Mouse (Mus musculus): ENCODE data around the gene Lrrc36. TPM values are rescaled to one million over a fixed set of nuclear protein-coding genes. Genes with fewer than 3 reads are reported as not detected.

Lrrc36 gene
- polyA plus RNA-seq (2012; rRNA removed), result 0.06 TPM in 1 of 2 replicates, not detected in the other

DNA sequence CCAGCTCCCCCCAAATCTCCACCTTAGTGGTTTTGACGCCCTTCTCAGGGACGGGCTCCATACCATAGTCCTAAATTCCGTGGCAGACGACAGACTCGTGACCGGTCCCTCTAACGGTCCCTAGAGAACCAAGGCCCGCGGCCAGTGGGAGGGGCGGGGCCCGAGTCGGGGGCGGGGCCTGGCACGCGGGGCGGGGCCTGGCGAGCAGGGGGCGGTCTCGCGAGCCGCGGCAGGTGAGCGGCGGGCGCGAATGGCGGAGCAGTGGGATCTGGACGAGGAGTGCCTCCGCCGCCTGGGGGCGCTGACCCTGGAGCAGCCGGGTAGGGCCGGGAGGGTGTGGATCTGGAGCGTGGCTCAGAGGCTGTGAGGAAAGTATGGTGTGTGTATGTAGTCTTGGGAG lies at the start of gene Lrrc36, which contains the start of gene Kctd19:
Gene Lrrc36 (plus strand): TSS at position 181 of the 400 bp plus-strand sequence.
Gene Kctd19 (minus strand): TSS at position 112 of the 400 bp plus-strand sequence.
- Histone ChIP-seq H3K4me1 (ENCODE audit: control insufficient read depth, insufficient read depth, insufficient read length, low read length) (peaks cover 3% of the 10 kb centered on the region; the same call in 1 of the 2 replicates), H3K36me3 (ENCODE audit: control insufficient read depth, insufficient read depth, low read length) (no peaks in the 10 kb centered on the region), H3K27ac (ENCODE audit: insufficient read depth, low read depth, low read length) (no peak within 1 kb of the TSS), H3K27me3 (ENCODE audit: control insufficient read depth, insufficient read depth, low read length) (peaks cover 16% of the 10 kb centered on the region), H3K4me3 (ENCODE audit: low read depth, low read length) (peak within 1 kb of the TSS; percentile 46)
- 2% methylated on average over 34 of the region's 34 CpGs for WGBS
- TF ChIP-seq CTCF (IDR thresholded peaks at IDR 0.05; ENCODE audit: extremely low read depth, insufficient read length, insufficient replicate concordance, low read depth, low read length) (0 out of 2 replicates have a peak, but pooled peaks have one; percentile 36), POLR2A (IDR thresholded peaks at IDR 0.05; ENCODE audit: low read depth, low read length) (no peak)

DNA sequence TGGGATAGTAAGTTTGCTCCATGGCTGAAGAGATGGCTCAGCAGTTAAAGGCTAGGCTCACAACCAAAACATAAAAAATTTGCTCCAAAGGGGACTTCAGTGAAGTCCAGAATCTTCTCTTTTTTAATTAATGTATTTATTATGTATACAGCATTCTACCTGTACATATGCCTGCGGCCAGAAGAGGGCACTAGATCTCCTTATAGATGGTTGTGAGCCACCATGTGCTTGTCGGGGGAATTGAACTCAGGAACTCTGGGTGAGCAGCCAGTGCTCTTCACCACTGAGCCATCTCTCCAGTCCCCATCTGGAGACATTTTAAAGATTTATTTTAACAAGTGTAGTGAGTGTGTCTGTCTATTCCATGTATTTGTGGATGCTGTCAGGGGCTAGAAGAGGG lies 46.3 kb upstream of the Lrrc36 start:
- Histone ChIP-seq H3K4me3 (ENCODE audit: low read depth, low read length) (no peak overlapping the region), H3K36me3 (ENCODE audit: control insufficient read depth, insufficient read depth, low read length) (no peaks in the 10 kb centered on the region), H3K27me3 (ENCODE audit: control insufficient read depth, insufficient read depth, low read length) (no peaks in the 10 kb centered on the region), H3K27ac (ENCODE audit: insufficient read depth, low read depth, low read length) (no peak overlapping the region), H3K4me1 (ENCODE audit: control insufficient read depth, insufficient read depth, insufficient read length, low read length) (peaks cover 6% of the 10 kb centered on the region; the same call in 1 of the 2 replicates)
- 67% methylated on average over 2 of the region's 2 CpGs for WGBS
- peak; percentile 22; the same call in 1 of the 2 replicates for TF ChIP-seq CTCF (IDR thresholded peaks at IDR 0.05; ENCODE audit: extremely low read depth, insufficient read length, insufficient replicate concordance, low read depth, low read length)
- no peak for TF ChIP-seq POLR2A (IDR thresholded peaks at IDR 0.05; ENCODE audit: low read depth, low read length)

DNA sequence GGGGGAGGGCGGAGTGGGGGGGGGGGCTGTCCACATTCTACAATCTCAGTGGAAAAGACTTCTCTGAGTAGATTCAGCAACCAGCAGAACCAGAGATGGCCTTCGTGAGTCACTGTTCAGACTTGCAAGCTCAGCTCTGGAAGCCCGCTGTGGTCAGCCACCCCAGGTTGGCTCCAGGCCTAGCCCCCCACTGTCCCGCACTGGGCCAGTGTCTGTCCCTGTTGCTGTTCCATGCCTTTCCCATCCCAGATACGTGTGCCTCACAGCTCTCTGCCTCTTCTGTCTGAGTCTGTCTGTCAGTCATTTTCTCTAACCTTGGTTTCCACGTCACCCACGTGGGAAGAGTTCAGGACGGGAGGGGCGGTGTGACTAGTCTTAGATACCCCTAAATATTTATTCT lies 40.9 kb upstream of the Lrrc36 start:
- WGBS, result 86% methylated on average over 9 of the region's 9 CpGs
- TF ChIP-seq POLR2A (IDR thresholded peaks at IDR 0.05; ENCODE audit: low read depth, low read length) (no peak), CTCF (IDR thresholded peaks at IDR 0.05; ENCODE audit: extremely low read depth, insufficient read length, insufficient replicate concordance, low read depth, low read length) (no peak)

DNA sequence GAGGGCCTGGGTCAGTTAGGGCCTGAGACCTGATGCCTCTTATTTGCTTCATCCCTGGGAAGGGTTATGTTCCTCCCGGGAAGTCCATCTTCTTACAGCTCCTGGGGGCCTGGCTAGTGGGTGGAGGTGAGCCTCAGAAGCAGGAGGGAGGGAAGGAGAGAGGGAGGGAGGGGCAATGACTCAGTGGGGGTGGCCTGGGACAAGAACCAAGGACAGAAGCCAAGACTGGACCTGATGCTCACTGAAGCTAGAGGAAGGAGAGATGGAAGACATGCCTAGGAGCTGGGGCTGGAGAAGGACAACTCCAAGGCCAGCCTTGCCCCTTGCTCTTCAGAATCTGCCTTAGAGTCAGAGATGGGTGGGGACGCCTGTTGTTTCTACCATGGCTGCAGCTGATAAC lies 40.3 kb upstream of the Lrrc36 start, which contains the start of gene Plekhg4:
Gene Plekhg4 (plus strand): TSS at position 243 of the 400 bp plus-strand sequence.
- Histone ChIP-seq H3K36me3 (ENCODE audit: control insufficient read depth, insufficient read depth, low read length) (no peaks in the 10 kb centered on the region), H3K4me3 (ENCODE audit: low read depth, low read length) (no peak within 1 kb of the TSS), H3K27ac (ENCODE audit: insufficient read depth, low read depth, low read length) (no peak within 1 kb of the TSS), H3K4me1 (ENCODE audit: control insufficient read depth, insufficient read depth, insufficient read length, low read length) (peaks cover 5% of the 10 kb centered on the region), H3K27me3 (ENCODE audit: control insufficient read depth, insufficient read depth, low read length) (no peaks in the 10 kb centered on the region)
- no peak for TF ChIP-seq CTCF (IDR thresholded peaks at IDR 0.05; ENCODE audit: extremely low read depth, insufficient read length, insufficient replicate concordance, low read depth, low read length)
- TF ChIP-seq POLR2A (IDR thresholded peaks at IDR 0.05; ENCODE audit: low read depth, low read length), result no peak
- WGBS, result 63% methylated on average over 2 of the region's 2 CpGs

More for the DNA sequence above, 40.9 kb upstream of the Lrrc36 start:
- no peaks in the 10 kb centered on the region for H3K36me3 ChIP-seq (ENCODE audit: control insufficient read depth, insufficient read depth, low read length)
- H3K4me3 ChIP-seq (ENCODE audit: low read depth, low read length), result no peak overlapping the region
- peaks cover 5% of the 10 kb centered on the region for H3K4me1 ChIP-seq (ENCODE audit: control insufficient read depth, insufficient read depth, insufficient read length, low read length)
- no peaks in the 10 kb centered on the region for H3K27me3 ChIP-seq (ENCODE audit: control insufficient read depth, insufficient read depth, low read length)
- H3K27ac ChIP-seq (ENCODE audit: insufficient read depth, low read depth, low read length), result no peak overlapping the region

DNA sequence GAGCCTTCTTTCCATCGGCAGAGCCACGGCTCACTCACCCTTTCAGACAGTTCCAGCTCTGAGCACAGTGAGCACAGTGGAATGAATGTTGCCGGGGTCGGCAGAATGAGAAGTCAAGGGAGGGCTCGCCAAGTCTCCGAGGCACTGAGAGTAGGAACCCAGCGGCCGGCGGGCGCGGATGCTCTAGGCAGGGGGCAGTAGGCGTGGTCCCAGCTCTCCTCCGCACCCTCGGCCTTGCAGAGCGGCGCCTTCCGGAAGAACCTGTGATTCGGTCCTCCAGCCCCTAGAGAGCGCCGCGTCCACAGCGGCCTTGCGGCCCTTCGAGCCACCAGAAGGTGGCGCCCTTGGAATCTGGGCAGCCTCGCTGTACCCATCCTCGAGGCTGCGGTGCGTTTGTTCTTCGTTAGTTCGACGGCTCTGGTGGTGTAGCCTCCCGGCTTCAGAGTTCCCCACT lies 38.8 kb upstream of the Lrrc36 start:
- 49% methylated on average over 33 of the region's 33 CpGs for WGBS
- no peaks in the 10 kb centered on the region for H3K36me3 ChIP-seq (ENCODE audit: control insufficient read depth, insufficient read depth, low read length)
- no peak overlapping the region for H3K4me3 ChIP-seq (ENCODE audit: low read depth, low read length)
- peaks cover 12% of the 10 kb centered on the region for H3K4me1 ChIP-seq (ENCODE audit: control insufficient read depth, insufficient read depth, insufficient read length, low read length)
- H3K27ac ChIP-seq (ENCODE audit: insufficient read depth, low read depth, low read length), result no peak overlapping the region
- no peaks in the 10 kb centered on the region for H3K27me3 ChIP-seq (ENCODE audit: control insufficient read depth, insufficient read depth, low read length)
- TF ChIP-seq CTCF (IDR thresholded peaks at IDR 0.05; ENCODE audit: extremely low read depth, insufficient read length, insufficient replicate concordance, low read depth, low read length) (peak; percentile 41; the same call in 1 of the 2 replicates), POLR2A (IDR thresholded peaks at IDR 0.05; ENCODE audit: low read depth, low read length) (no peak)

DNA sequence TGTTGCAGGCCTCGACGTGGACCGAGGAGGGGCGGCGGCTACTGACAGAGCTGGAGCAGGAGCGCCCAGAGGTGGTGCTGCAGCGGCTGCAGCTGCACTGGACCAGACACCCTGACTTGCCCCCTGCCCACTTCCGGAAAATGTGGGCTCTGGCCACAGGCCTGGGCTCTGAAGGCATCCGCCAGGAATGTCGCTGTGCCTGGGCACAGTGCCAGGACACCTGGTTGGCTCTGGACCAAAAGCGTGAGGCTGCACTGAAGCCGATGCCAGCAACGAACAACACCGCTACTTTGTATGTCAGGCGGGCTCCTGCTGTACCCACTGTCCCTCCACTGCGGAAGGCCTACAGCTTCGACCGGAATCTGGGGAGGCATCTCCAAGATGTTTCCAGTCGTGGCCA lies 34.7 kb upstream of the Lrrc36 start:
- TF ChIP-seq CTCF (IDR thresholded peaks at IDR 0.05; ENCODE audit: extremely low read depth, insufficient read length, insufficient replicate concordance, low read depth, low read length) (no peak), POLR2A (IDR thresholded peaks at IDR 0.05; ENCODE audit: low read depth, low read length) (no peak)
- WGBS, result 16% methylated on average over 19 of the region's 19 CpGs
- Histone ChIP-seq H3K27me3 (ENCODE audit: control insufficient read depth, insufficient read depth, low read length) (no peaks in the 10 kb centered on the region), H3K4me1 (ENCODE audit: control insufficient read depth, insufficient read depth, insufficient read length, low read length) (peaks cover 12% of the 10 kb centered on the region), H3K36me3 (ENCODE audit: control insufficient read depth, insufficient read depth, low read length) (no peaks in the 10 kb centered on the region), H3K27ac (ENCODE audit: insufficient read depth, low read depth, low read length) (no peak overlapping the region), H3K4me3 (ENCODE audit: low read depth, low read length) (no peak overlapping the region)

DNA sequence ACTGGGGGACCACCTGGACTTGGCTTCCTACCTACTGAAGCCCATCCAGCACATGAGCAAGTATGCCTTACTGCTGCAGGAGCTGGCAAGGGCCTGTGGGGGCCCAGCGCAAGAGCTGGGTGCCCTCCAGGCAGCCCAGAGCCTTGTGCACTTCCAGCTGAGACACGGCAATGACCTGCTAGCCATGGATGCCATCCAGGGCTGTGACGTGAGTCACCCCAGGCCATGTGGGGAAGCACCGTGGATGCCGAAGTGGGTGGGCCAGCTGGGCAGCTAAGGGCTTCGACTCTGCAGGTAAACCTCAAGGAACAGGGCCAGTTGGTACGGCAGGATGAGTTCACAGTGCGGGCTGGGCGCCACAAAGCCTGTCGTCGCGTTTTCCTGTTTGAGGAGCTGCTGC lies 33.1 kb upstream of the Lrrc36 start:
- H3K27ac ChIP-seq (ENCODE audit: insufficient read depth, low read depth, low read length), result no peak overlapping the region
- H3K4me3 ChIP-seq (ENCODE audit: low read depth, low read length), result no peak overlapping the region
- H3K4me1 ChIP-seq (ENCODE audit: control insufficient read depth, insufficient read depth, insufficient read length, low read length), result peaks cover 12% of the 10 kb centered on the region
- no peaks in the 10 kb centered on the region for H3K36me3 ChIP-seq (ENCODE audit: control insufficient read depth, insufficient read depth, low read length)
- TF ChIP-seq POLR2A (IDR thresholded peaks at IDR 0.05; ENCODE audit: low read depth, low read length) (no peak), CTCF (IDR thresholded peaks at IDR 0.05; ENCODE audit: extremely low read depth, insufficient read length, insufficient replicate concordance, low read depth, low read length) (no peak)
- no peaks in the 10 kb centered on the region for H3K27me3 ChIP-seq (ENCODE audit: control insufficient read depth, insufficient read depth, low read length)
- WGBS, result 90% methylated on average over 12 of the region's 12 CpGs
